Mouse (Mus musculus) heart, adult 2 months (tissue): ENCODE data around the gene Irak1bp1. TPM values are rescaled to one million over a fixed set of nuclear protein-coding genes. Genes with fewer than 3 reads are reported as not detected.
A peak's percentile ranks its signal among the peaks of the same experiment; 100 is the strongest.

Experiments used
- DNase-seq, 2 experiments: peaks; one replicate each; pipeline ENCODE4 v3.0.0; 2021
- H3K27ac ChIP-seq: fragments of 200-600 bp; 2 replicates; pipeline ENCODE4 v1.8.1; 2022
- H3K27me3 ChIP-seq: fragments of 200-500 bp; 2 replicates; pipeline ENCODE4 v1.6.1; 2012; ENCODE audit warnings: mild to moderate bottlenecking, low read length, inconsistent platforms, mixed read lengths; ENCODE audit not compliant: control insufficient read depth, insufficient read depth
- H3K36me3 ChIP-seq: fragments of 200-500 bp; 2 replicates; pipeline ENCODE4 v1.6.1; 2012; ENCODE audit warnings: low read length, inconsistent platforms; ENCODE audit not compliant: control insufficient read depth, insufficient read depth
- H3K4me1 ChIP-seq: fragments of 200-500 bp; 2 replicates; pipeline ENCODE4 v1.6.1; 2011; ENCODE audit warnings: low read length; ENCODE audit not compliant: control insufficient read depth, insufficient read depth
- H3K4me3 ChIP-seq: fragments of 200-600 bp; 2 replicates; pipeline ENCODE4 v1.8.1; 2022
- H3K79me2 ChIP-seq: fragments of 200-500 bp; replicated peaks from 2 replicates; pipeline ENCODE4 v1.6.1; 2012; ENCODE audit warnings: mild to moderate bottlenecking, inconsistent platforms, low read length, moderate library complexity, mixed read lengths; ENCODE audit not compliant: control insufficient read depth, insufficient read depth
- H3K9ac ChIP-seq: fragments of 200-500 bp; 2 replicates; pipeline ENCODE4 v1.6.1; 2012; ENCODE audit warnings: low read depth, mild to moderate bottlenecking, control low read depth, inconsistent platforms, low read length, mixed read lengths
- CTCF ChIP-seq: fragments of 200-600 bp; IDR thresholded peaks from 2 replicates; pipeline ENCODE4 v1.8.1; 2022; ENCODE audit warnings: antibody characterized with exemption, mild to moderate bottlenecking, moderate library complexity
- EP300 ChIP-seq: fragments of 200-500 bp; IDR thresholded peaks from 2 replicates; pipeline ENCODE4 v1.6.1; 2011; ENCODE audit warnings: low read depth, low read length, control low read depth; ENCODE audit not compliant: insufficient read depth
- POLR2A ChIP-seq: fragments of 200-500 bp; IDR thresholded peaks from 2 replicates; pipeline ENCODE4 v1.6.1; 2011; ENCODE audit warnings: mild to moderate bottlenecking, low read depth, low read length, control low read depth; ENCODE audit not compliant: insufficient read depth
- WGBS: fragments of 180-500 bp; shearing (Covaris S2); methylation state at CpG from one replicate; pipeline ENCODE4 v1.1.7; 2018; 5-methylcytosine and 5-hydroxymethylcytosine counted together
- intact Hi-C: fragments of 180-260 bp; cut with DNase I; formaldehyde crosslinking; loops from one replicate; pipeline ENCODE4 v1.15.1; 2025
- long read RNA-seq: library from polyadenylated mRNA; stranded (forward); transcript quantifications from one replicate; pipeline ENCODE4 v2.0.0, GENCODE M21; 2021
- polyA plus RNA-seq: library from polyadenylated mRNA; depleted of rRNA; stranded (reverse); fragments of >200 nt; gene quantifications from 2 replicates; pipeline ENCODE4 v1.2.3, GENCODE M21; 2012; rRNA removed
- total RNA-seq, 2 experiments: library from RNA; stranded (reverse); gene quantifications; 2 replicates each; pipeline ENCODE4 v1.2.3; 2021

The Irak1bp1 gene
- total RNA-seq = 1 to 10 TPM; 2.3 to 3.2 TPM
- 2.4 and 2.7 TPM in 2 replicates for polyA plus RNA-seq
- long read RNA-seq, partial matches to known transcripts = 0 of 2 reads
- long read RNA-seq, other reads (novel, unspliced or antisense) = 0 of 2 reads

DNA sequence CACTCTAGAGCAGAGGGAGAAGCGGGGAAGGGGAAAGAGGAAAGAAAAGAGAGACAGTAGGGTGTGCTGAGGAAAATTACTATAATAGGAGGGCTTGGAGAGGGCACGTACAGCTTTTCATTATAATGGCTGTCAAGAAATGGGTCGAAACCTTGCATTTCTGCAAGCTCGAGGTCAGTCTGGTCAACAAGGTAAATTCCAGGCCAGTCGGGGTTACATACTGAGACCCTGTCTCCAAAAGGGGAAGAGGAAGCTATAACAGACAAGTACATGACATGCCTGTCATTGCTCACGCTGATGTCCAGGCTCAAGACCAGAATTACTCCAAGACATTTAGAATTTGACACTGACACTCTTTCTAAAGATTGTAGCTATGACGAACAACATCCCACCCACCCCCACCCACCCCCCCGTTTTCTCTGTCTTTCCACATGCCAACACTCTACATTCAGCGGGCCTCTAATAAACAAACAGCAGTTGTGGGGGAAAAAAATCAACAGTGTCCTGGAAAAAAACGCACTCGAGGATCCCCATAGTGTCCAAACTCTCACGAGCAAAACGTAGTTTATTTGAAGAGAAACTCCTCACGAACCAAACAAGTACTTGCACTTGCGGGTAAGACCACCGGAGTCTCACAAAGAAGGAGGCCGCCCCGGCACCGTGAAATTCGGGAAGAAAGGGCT is at the start of gene Irak1bp1:
Irak1bp1 (plus strand) TSS at position 534 of the 683 bp plus-strand sequence.
- TF ChIP-seq POLR2A = no peak
- TF ChIP-seq EP300 = no peak
- no peak for TF ChIP-seq CTCF
- H3K27ac ChIP-seq = peak within 1 kb of the TSS; percentile 44
- H3K9ac ChIP-seq = peak within 1 kb of the TSS; percentile 78
- DNase-seq = no peak
- no peaks in the 10 kb centered on the region for H3K27me3 ChIP-seq
- no peaks in the 10 kb centered on the region for H3K36me3 ChIP-seq
- H3K79me2 ChIP-seq = no peaks in the 10 kb centered on the region
- peak within 1 kb of the TSS; percentile 86 for H3K4me3 ChIP-seq
- H3K4me1 ChIP-seq = no peaks in the 10 kb centered on the region
- intact Hi-C loops = no loop called here
- WGBS = 18% methylated on average over 20 of the region's 20 CpGs

DNA sequence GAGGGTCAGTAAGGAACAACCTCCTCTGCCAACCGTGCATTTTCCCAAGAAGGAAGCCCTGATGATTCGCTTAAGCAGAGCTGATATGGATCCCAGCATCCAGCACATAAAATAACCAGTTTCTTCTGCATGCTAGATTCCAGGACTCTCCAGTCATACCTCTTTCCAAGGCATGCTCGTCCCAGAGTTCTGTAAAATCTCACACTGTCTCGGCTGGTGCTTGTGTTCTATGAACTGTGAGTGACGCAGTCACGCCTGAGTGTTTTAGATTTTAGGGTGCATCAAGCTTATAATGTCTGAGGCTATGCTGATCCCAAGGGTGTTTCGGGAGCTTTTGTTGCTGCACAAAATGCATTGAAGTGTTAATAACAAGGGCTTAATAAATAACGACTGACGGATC is 41.0 kb upstream of the Irak1bp1 start:
- intact Hi-C loops = no loop called here
- Histone ChIP-seq H3K79me2 (no peaks in the 10 kb centered on the region), H3K4me3 (no peak overlapping the region), H3K4me1 (no peaks in the 10 kb centered on the region; the same call in 1 of the 2 replicates), H3K9ac (no peak overlapping the region), H3K27ac (no peak overlapping the region), H3K27me3 (no peaks in the 10 kb centered on the region), H3K36me3 (no peaks in the 10 kb centered on the region)
- TF ChIP-seq CTCF = no peak
- no peak for TF ChIP-seq POLR2A
- no peak for TF ChIP-seq EP300
- DNase-seq = no peak
- 70% methylated on average over 9 of the region's 9 CpGs for WGBS

- TF ChIP-seq EP300 = no peak
- no peak for TF ChIP-seq CTCF
- no peak for TF ChIP-seq POLR2A
- 13% methylated on average over 8 of the region's 8 CpGs for WGBS
- Histone ChIP-seq H3K4me1 (no peaks in the 10 kb centered on the region), H3K36me3 (no peaks in the 10 kb centered on the region), H3K9ac (no peak overlapping the region), H3K27ac (no peak overlapping the region), H3K27me3 (no peaks in the 10 kb centered on the region), H3K79me2 (no peaks in the 10 kb centered on the region), H3K4me3 (no peak overlapping the region)
- intact Hi-C loops = no loop called here
- no peak for DNase-seq
These were observed 29.0 kb upstream of the Irak1bp1 start for GRCm38 (mm10) chr9:82800360-82800759.

- Histone ChIP-seq H3K4me1 (no peaks in the 10 kb centered on the region), H3K27me3 (no peaks in the 10 kb centered on the region), H3K9ac (no peak overlapping the region), H3K79me2 (no peaks in the 10 kb centered on the region), H3K36me3 (no peaks in the 10 kb centered on the region), H3K4me3 (no peak overlapping the region), H3K27ac (no peak overlapping the region)
- 24% methylated on average over 1 of the region's 1 CpGs for WGBS
- TF ChIP-seq EP300 = no peak
- intact Hi-C loops = no loop called here
- no peak for DNase-seq
These were observed 22.2 kb upstream of the Irak1bp1 start for GRCm38 (mm10) chr9:82807129-82807528.

DNA sequence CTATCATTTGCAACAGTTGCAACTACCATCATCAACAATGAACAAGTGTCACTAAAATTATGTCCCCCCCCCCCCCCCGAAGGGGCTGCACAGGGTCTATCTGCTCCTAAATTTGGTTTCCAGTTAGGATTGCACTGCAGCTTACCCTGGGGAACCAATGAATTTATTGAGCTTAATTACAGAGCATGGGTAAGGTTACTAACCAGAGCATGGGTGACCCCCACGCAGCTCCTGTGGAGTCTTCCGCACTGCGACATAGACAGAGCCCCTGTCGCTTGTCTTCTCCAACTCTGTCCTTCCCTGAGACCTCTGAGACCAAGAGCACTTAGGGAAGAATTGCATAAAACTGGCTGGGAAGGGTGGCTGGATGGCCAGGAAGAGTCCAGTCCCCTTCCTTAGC is 21.7 kb upstream of the Irak1bp1 start:
- H3K27me3 ChIP-seq = no peaks in the 10 kb centered on the region
- H3K79me2 ChIP-seq = no peaks in the 10 kb centered on the region
- no peaks in the 10 kb centered on the region for H3K36me3 ChIP-seq
- H3K4me1 ChIP-seq = no peaks in the 10 kb centered on the region
- H3K27ac ChIP-seq = no peak overlapping the region
- H3K9ac ChIP-seq = no peak overlapping the region
- TF ChIP-seq EP300 (no peak), CTCF (no peak), POLR2A (no peak)
- no peak overlapping the region for H3K4me3 ChIP-seq
- intact Hi-C loops = no loop called here
- WGBS = 66% methylated on average over 5 of the region's 5 CpGs
- no peak for DNase-seq

DNA sequence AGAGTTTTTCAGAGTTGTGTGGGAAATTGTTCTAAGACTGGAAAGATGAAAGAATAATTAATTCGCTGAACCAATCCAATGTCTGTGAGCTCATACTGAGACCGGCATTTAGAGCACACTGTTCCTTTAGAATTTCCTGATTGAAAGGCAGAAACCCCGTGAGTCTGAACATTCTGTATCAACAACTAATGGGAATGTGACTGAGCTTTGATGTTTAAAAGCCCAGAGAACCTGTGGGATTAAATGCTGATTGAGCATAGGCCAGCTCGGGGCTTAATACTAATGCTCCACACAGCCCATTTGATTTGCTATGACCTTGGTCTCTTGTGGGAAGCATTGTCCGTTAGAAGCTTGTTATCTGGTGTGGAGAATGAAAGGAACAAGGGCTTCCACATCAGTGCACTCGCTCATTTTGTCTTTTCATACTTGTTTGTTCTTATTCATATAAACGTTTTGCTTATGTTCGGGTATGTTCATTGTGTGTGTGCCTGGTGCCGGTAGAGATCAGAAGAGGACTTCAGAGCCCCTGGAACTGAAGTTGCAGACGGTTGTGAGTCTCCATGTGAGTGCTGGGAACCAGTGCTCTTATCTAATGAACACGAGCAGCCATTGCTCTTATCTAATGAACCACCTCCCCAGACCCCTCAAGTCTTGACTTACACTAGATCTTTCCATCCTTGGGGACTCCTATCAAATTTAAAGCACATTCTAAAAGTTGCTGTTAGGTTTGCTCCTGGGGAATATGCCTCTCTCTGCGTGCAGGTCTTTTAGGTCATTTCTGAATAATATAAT is 17.0 kb upstream of the Irak1bp1 start:
- no peaks in the 10 kb centered on the region for H3K27me3 ChIP-seq
- intact Hi-C loops = no loop called here
- no peak overlapping the region for H3K4me3 ChIP-seq
- TF ChIP-seq EP300 (no peak), CTCF (no peak), POLR2A (no peak)
- H3K4me1 ChIP-seq = no peaks in the 10 kb centered on the region
- no peak for DNase-seq
- H3K27ac ChIP-seq = no peak overlapping the region
- 67% methylated on average over 12 of the region's 12 CpGs for WGBS
- no peaks in the 10 kb centered on the region for H3K79me2 ChIP-seq
- no peak overlapping the region for H3K9ac ChIP-seq
- H3K36me3 ChIP-seq = no peaks in the 10 kb centered on the region
